Mouse (Mus musculus) small intestine, adult 2 months (tissue): Measurements from ENCODE around the gene Rnpep.

Experiments
- CTCF ChIP-seq: fragments of 200-500 bp; IDR thresholded peaks from 2 replicates; pipeline ENCODE4 v1.5.1; 2012; ENCODE audit warnings: low read depth, mild to moderate bottlenecking, control low read depth, inconsistent platforms, low read length, moderate library complexity, mixed read lengths; ENCODE audit not compliant: insufficient replicate concordance, insufficient read length; ENCODE audit errors: extremely low read depth
- POLR2A ChIP-seq: fragments of 200-500 bp; IDR thresholded peaks from 2 replicates; pipeline ENCODE4 v1.6.1; 2012; ENCODE audit warnings: low read depth, mild to moderate bottlenecking, control low read depth, inconsistent platforms, low read length, moderate library complexity

- TF ChIP-seq POLR2A (no peak), CTCF (no peak)
These were observed 42.0 kb upstream of the Rnpep start for GRCm38 (mm10) chr1:135325934-135326333.
